Mouse (Mus musculus): ENCODE data around the gene Kank1.

- no peak for TF ChIP-seq CTCF (IDR thresholded peaks at IDR 0.05; ENCODE audit: low read depth, low read length)
- TF ChIP-seq POLR2A (IDR thresholded peaks at IDR 0.05; ENCODE audit: extremely low read depth, insufficient read depth, low read length) = no peak
Observed at GRCm38 (mm10) chr19:25336731-25337130, 100.0 kb downstream of the Kank1 start.
